Mouse (Mus musculus) midbrain, embryonic 11.5 days (tissue): ENCODE results near the gene Prtn3. TPM values are rescaled to one million over a fixed set of nuclear protein-coding genes. Genes with fewer than 3 reads are reported as not detected.
A peak's percentile ranks its signal among the peaks of the same experiment; 100 is the strongest.

Experiments used
- ATAC-seq: fragments of 200-750 bp; cut with Nextera tagmentation; 2 replicates; pipeline ENCODE4 v1.8.0; 2017; ENCODE audit warnings: moderate TSS enrichment, moderate library complexity; ENCODE audit not compliant: low FRiP score
- DNase-seq: peaks from one replicate; pipeline ENCODE4 v3.0.0; 2015; ENCODE audit warnings: low spot score; ENCODE audit errors: missing footprints
- H3K27ac ChIP-seq: fragments of 300-500 bp; sonication (generic); 2 replicates; pipeline ENCODE4 v1.5.1; 2014; ENCODE audit warnings: low read depth, low read length
- H3K27me3 ChIP-seq: fragments of 300-500 bp; sonication (generic); 2 replicates; pipeline ENCODE4 v1.6.1; 2014; ENCODE audit warnings: mild to moderate bottlenecking, low read length, moderate library complexity, mixed read lengths; ENCODE audit not compliant: control insufficient read depth, insufficient read depth
- H3K36me3 ChIP-seq: fragments of 300-500 bp; sonication (generic); 2 replicates; pipeline ENCODE4 v1.6.1; 2014; ENCODE audit warnings: mild to moderate bottlenecking, low read length, moderate library complexity, mixed read lengths; ENCODE audit not compliant: control insufficient read depth, insufficient read depth
- H3K4me1 ChIP-seq: fragments of 300-500 bp; sonication (generic); 2 replicates; pipeline ENCODE4 v1.6.1; 2014; ENCODE audit warnings: low read length; ENCODE audit not compliant: control insufficient read depth, insufficient read depth
- H3K4me2 ChIP-seq: fragments of 300-500 bp; sonication (generic); 2 replicates; pipeline ENCODE4 v1.6.1; 2014; ENCODE audit warnings: mild to moderate bottlenecking, moderate library complexity
- H3K4me3 ChIP-seq: fragments of 300-500 bp; sonication (generic); 2 replicates; pipeline ENCODE4 v1.5.1; 2014; ENCODE audit warnings: low read depth, low read length
- H3K9ac ChIP-seq: fragments of 300-500 bp; sonication (generic); 2 replicates; pipeline ENCODE4 v1.6.1; 2014; ENCODE audit warnings: low read length
- H3K9me3 ChIP-seq: fragments of 300-500 bp; sonication (generic); 2 replicates; pipeline ENCODE4 v1.6.1; 2016; ENCODE audit warnings: low read length; ENCODE audit not compliant: control insufficient read depth
- WGBS: fragments of 180-500 bp; shearing (Covaris S2); extraction: QIAGEN DNeasy Blood & Tissue Kit; methylation state at CpG from one replicate; pipeline ENCODE4 v1.1.7; 2014; 5-methylcytosine and 5-hydroxymethylcytosine counted together
- polyA plus RNA-seq: library from polyadenylated mRNA; unstranded; fragments of >200 nt; fragmentation: Nextera tagmentation; extraction: Ambion mirVana; gene quantifications from 2 replicates; pipeline ENCODE4 v1.2.1, GENCODE M21; 2014

The Prtn3 gene
- polyA plus RNA-seq, 1 experiment from 2014 or later, result 11.9 TPM

GRCm38 (mm10) chr10:79840644-79841551 is 33.4 kb upstream of the Prtn3 start:
- Histone ChIP-seq H3K9ac (peak overlapping the region; percentile 70), H3K4me2 (peak overlapping the region; percentile 65), H3K27me3 (no peaks in the 10 kb centered on the region), H3K4me1 (peaks cover 8% of the 10 kb centered on the region; the same call in 1 of the 2 replicates), H3K9me3 (no peaks in the 10 kb centered on the region), H3K27ac (peak overlapping the region; percentile 65), H3K36me3 (no peaks in the 10 kb centered on the region), H3K4me3 (peak overlapping the region; percentile 28)
- WGBS, result 1% methylated on average over 24 of the region's 24 CpGs
- DNase-seq (peak; percentile 95), ATAC-seq (peak; percentile 81)

- no peak for DNase-seq
- 83% methylated on average over 3 of the region's 3 CpGs for WGBS
- Histone ChIP-seq H3K27ac (no peak overlapping the region), H3K9ac (no peak overlapping the region), H3K4me1 (peaks cover 8% of the 10 kb centered on the region; the same call in 1 of the 2 replicates), H3K9me3 (no peaks in the 10 kb centered on the region), H3K36me3 (no peaks in the 10 kb centered on the region), H3K27me3 (no peaks in the 10 kb centered on the region), H3K4me2 (no peak overlapping the region), H3K4me3 (no peak overlapping the region)
- ATAC-seq, result no peak
Observed at GRCm38 (mm10) chr10:79842322-79842721, 32.0 kb upstream of the Prtn3 start.

GRCm38 (mm10) chr10:79843476-79843875 is 30.8 kb upstream of the Prtn3 start:
- Histone ChIP-seq H3K27ac (no peak overlapping the region), H3K4me3 (no peak overlapping the region), H3K4me2 (no peak overlapping the region), H3K4me1 (peaks cover 8% of the 10 kb centered on the region; the same call in 1 of the 2 replicates), H3K36me3 (no peaks in the 10 kb centered on the region), H3K9ac (no peak overlapping the region), H3K27me3 (no peaks in the 10 kb centered on the region), H3K9me3 (no peaks in the 10 kb centered on the region)
- ATAC-seq, result no peak
- WGBS, result 90% methylated on average over 6 of the region's 6 CpGs
- DNase-seq, result no peak

GRCm38 (mm10) chr10:79846553-79846952 is 27.7 kb upstream of the Prtn3 start:
- 67% methylated on average over 5 of the region's 5 CpGs for WGBS
- no peaks in the 10 kb centered on the region for H3K36me3 ChIP-seq
- peaks cover 3% of the 10 kb centered on the region for H3K4me1 ChIP-seq
- H3K9me3 ChIP-seq, result no peaks in the 10 kb centered on the region
- no peaks in the 10 kb centered on the region for H3K27me3 ChIP-seq
- no peak for ATAC-seq
- DNase-seq, result no peak
- no peak overlapping the region for H3K27ac ChIP-seq
- no peak overlapping the region for H3K9ac ChIP-seq
- H3K4me2 ChIP-seq, result no peak overlapping the region
- H3K4me3 ChIP-seq, result no peak overlapping the region

GRCm38 (mm10) chr10:79849941-79850628 is 24.2 kb upstream of the Prtn3 start:
- H3K27me3 ChIP-seq, result no peaks in the 10 kb centered on the region
- no peak overlapping the region for H3K27ac ChIP-seq
- no peaks in the 10 kb centered on the region for H3K9me3 ChIP-seq
- WGBS, result 85% methylated on average over 8 of the region's 8 CpGs
- peaks cover 20% of the 10 kb centered on the region for H3K4me1 ChIP-seq
- H3K4me2 ChIP-seq, result no peak overlapping the region
- no peaks in the 10 kb centered on the region for H3K36me3 ChIP-seq
- no peak for ATAC-seq
- no peak overlapping the region for H3K9ac ChIP-seq
- no peak overlapping the region for H3K4me3 ChIP-seq
- no peak for DNase-seq

GRCm38 (mm10) chr10:79851653-79852052 is 22.6 kb upstream of the Prtn3 start:
- DNase-seq, result no peak
- H3K4me1 ChIP-seq, result peaks cover 30% of the 10 kb centered on the region

GRCm38 (mm10) chr10:79852107-79852789 is 22.0 kb upstream of the Prtn3 start:
- WGBS, result 69% methylated on average over 9 of the region's 9 CpGs
- H3K27ac ChIP-seq, result peak overlapping the region; percentile 100
- no peak for ATAC-seq
- H3K4me1 ChIP-seq, result peaks cover 36% of the 10 kb centered on the region
- H3K36me3 ChIP-seq, result peaks cover 7% of the 10 kb centered on the region
- no peak for DNase-seq
- no peaks in the 10 kb centered on the region for H3K27me3 ChIP-seq
- H3K4me2 ChIP-seq, result peak overlapping the region; percentile 79
- H3K4me3 ChIP-seq, result peak overlapping the region; percentile 100
- no peaks in the 10 kb centered on the region for H3K9me3 ChIP-seq
- peak overlapping the region; percentile 84 for H3K9ac ChIP-seq

More at GRCm38 (mm10) chr10:79851653-79852052, 22.6 kb upstream of the Prtn3 start:
- Histone ChIP-seq H3K27me3 (no peaks in the 10 kb centered on the region), H3K36me3 (peaks cover 2% of the 10 kb centered on the region), H3K9me3 (no peaks in the 10 kb centered on the region), H3K27ac (peak overlapping the region; percentile 100; the same call in 1 of the 2 replicates), H3K9ac (peak overlapping the region; percentile 84), H3K4me3 (no peak overlapping the region), H3K4me2 (0 out of 2 replicates have a peak overlapping the region, but pooled peaks have one; percentile 6)
- no peak for ATAC-seq
- 83% methylated on average over 3 of the region's 3 CpGs for WGBS

GRCm38 (mm10) chr10:79852827-79853226 is 21.4 kb upstream of the Prtn3 start:
- Histone ChIP-seq H3K4me2 (peak overlapping the region; percentile 79), H3K27ac (peak overlapping the region; percentile 100), H3K9me3 (no peaks in the 10 kb centered on the region), H3K27me3 (no peaks in the 10 kb centered on the region), H3K36me3 (peaks cover 13% of the 10 kb centered on the region), H3K9ac (peak overlapping the region; percentile 84), H3K4me1 (peaks cover 42% of the 10 kb centered on the region), H3K4me3 (peak overlapping the region; percentile 100)
- ATAC-seq (no peak), DNase-seq (peak; percentile 91)
- WGBS, result 22% methylated on average over 8 of the region's 8 CpGs
